Mouse (Mus musculus): ENCODE data around the gene Slmap. TPM values are rescaled to one million over a fixed set of nuclear protein-coding genes. Genes with fewer than 3 reads are reported as not detected.
"Not testable (repeated sequence)": the region's sequence is repeated elsewhere in the genome, so short reads cannot be mapped to it uniquely, and the experiment has no call there.

The Slmap gene
- total RNA-seq, 2 experiments from 2014 or later = 94.8 to 116 TPM

- DNase-seq (ENCODE audit: low spot score in 2 of 2) = peak; percentile 21 to 40
Measured at GRCm38 (mm10) chr14:26533821-26534756, 642 bp downstream of the Slmap start.

- peak in 1 of 2 experiments; percentile 18 for DNase-seq (ENCODE audit: low spot score in 2 of 2)
Measured at GRCm38 (mm10) chr14:26533267-26533666, 1.5 kb downstream of the Slmap start.

GRCm38 (mm10) chr14:26532752-26533151, 2.0 kb downstream of the Slmap start:
- no peak for DNase-seq (ENCODE audit: low spot score in 2 of 2)

DNA sequence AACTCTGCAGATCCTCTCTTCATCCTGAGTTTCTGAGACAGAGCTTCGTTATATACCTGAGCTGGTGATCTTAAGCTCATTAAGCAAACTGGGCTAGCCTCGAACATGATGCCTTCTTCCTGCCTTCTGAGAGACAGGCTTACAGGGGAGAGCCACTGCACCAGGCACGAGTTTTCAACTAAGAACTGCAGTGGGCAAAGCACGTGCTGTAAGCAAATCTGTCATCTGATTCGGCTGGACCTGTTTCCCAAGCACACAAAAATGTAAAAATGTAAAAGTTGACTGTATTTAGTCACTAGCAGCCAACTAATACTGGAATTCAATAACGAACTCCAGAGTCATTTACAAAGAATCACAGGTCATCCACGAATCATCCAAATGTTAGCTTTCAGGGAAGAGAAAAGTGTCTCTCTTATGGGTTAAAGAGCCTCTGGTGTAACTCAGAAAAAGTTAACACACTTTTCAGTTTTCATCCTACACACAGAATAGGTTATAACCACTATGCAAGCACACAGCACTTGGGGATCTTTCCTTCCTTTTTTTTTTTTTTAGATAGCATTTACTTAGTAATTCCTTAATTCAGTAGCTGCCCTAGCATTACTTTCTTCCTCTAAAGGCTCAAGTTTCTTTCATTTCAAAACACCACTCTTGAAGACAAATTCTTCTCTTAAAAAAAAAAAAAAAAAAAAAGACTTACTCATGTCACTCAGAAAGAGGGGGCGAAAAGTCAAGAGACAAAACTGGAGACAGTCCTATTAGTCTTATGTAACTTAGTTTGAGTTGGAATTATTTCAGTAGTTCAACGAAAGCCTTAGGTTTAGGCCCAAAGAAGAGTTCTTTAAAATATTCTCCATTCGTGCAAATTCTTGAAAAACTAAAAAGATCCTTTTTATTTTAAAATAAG, 3.1 kb downstream of the Slmap start:
- DNase-seq (ENCODE audit: low spot score in 2 of 2) = no peak

GRCm38 (mm10) chr14:26530350-26530749, 4.4 kb downstream of the Slmap start:
- no peak for DNase-seq (ENCODE audit: low spot score in 2 of 2)

GRCm38 (mm10) chr14:26528296-26528695, 6.4 kb downstream of the Slmap start:
- no peak for DNase-seq (ENCODE audit: low spot score in 2 of 2)

DNA sequence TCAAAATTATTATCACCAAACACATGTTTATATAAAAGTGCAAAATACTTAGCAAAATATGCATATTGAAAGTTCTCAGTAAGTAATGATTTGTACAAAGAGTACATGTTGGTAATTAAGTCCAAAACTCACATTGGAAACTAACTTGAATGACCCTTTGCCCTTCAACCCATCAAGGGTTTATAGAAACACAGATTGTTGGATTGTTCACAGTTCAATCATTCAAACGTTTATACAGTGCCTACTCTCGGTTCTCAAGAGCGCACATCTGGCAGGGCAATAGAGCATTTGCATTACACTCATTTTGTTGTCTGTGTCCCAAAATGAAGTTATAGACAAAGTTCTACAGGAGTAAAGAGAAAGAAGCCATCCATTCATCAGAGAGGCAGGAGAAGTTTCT, 8.8 kb downstream of the Slmap start:
- no peak for DNase-seq (ENCODE audit: low spot score in 2 of 2)

DNA sequence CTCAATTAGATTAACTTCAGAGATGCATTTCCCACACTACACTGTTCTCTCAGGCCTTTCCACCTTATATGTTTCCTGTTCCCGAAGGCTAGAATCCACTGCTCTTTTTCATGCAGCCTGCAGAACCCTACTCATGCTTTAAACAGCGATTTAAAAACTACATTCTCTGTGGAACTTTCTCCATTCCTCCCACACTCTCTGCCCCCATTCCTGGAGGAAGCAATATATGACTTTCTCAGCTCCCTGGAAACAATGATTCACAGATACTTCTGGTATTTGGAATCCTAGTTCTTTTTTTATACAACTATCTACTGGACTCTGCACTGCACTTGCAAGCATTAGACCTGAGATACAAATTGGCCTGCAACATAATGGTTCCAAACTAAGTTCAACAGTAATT, 11.6 kb downstream of the Slmap start:
- DNase-seq (ENCODE audit: low spot score in 2 of 2) = no peak

DNA sequence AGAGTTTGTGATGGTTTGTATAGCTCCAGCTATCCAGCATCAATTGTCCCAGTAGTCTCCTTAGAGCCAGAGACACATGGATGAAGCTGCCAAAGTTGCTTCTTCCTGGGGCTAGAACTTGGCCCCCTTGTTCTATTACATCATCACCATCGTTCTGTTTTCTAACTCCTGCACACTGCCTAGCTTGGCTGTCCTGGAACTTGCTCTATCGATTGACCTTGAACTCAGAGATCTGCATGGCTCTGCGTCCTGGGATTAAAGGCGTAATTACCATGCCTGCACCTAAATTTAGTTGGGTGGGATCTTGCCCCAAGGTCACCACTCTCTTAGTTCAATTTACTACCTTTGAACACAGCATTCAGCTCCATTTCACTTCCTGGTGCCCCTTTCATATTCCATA, 14.9 kb downstream of the Slmap start:
- no peak for DNase-seq (ENCODE audit: low spot score in 2 of 2)

- DNase-seq (ENCODE audit: low spot score in 2 of 2) = no peak
Measured at GRCm38 (mm10) chr14:26517843-26518242, 16.9 kb downstream of the Slmap start.

DNA sequence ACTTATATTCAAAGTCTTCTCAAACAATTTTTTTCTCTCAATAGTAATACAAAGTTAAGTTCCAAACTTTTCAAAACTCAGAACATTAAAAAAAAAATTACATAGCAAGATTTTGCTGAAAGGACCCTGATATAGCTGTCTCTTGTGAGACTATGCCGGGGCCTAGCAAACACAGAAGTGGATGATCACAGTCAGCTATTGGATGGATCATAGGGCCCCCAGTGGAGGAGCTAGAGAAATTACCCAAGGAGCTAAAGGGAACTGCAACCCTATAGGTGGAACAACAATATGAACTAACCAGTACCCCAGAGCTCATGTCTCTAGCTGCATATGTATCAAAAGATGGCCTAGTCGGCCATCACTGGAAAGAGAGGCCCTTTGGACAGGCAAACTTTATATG, 18.5 kb downstream of the Slmap start:
- not testable (repeated sequence) for DNase-seq (ENCODE audit: low spot score in 2 of 2)

DNA sequence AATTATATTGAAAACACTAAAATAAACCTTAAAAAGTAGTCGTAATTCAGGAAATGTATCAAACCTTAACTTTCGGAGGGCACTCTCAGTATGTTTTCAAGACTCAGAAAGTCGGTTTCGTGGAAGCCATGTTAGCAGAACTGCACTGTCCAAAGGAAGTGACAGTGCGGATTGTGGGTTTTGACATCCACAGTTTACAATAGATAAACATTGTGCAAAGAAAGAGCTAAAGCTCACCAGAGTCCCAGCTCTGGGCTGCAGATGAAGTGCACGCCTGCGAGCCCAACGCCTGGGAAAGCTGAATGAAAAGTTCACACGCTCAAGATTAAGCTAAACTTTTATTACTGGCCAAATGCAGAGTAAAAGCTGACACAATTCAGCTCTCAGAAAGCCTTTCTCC, 18.9 kb downstream of the Slmap start:
- DNase-seq (ENCODE audit: low spot score in 2 of 2) = no peak

- no peak for DNase-seq (ENCODE audit: low spot score in 2 of 2)
Measured at GRCm38 (mm10) chr14:26510545-26510944, 24.2 kb downstream of the Slmap start.

DNA sequence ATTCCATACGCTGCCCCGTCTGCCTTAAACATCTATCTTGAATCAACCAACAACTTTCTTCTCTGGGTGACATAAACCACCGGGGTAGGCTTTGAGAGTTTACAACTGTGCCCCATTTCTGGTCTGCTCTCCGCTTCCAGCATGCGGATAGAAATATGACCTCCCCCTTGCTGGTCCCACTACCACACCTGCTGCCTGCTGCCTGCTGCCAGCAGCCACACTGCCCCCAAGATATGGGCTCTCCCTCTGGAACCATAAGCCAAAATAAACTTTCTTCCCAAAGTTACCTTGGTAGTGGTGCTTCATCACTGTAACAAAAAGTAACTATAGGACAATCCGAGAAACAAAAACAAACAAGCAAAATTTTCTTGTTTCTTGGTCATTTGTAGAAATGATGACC, 26.6 kb downstream of the Slmap start:
- no peak for DNase-seq (ENCODE audit: low spot score in 2 of 2)

DNA sequence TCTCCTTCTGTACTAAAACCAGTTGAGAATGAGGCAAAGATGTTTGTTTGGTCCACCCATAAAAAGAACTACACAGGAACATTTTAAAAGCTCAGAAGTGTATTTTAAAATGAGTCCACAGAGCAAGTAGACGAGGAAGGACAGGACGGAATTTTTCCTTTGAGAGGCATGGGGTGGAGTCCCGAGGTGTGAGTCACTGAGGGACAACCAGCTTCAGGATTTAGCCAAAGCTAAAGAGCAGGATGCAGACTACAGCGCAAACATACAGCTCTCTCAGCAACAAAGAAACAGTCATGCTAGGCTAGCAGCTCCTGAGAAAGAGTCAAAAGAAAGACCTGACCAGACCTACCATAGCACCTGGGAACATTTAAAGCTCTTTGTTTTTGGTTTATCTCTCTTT, 27.4 kb downstream of the Slmap start:
- DNase-seq (ENCODE audit: low spot score in 2 of 2) = no peak

- DNase-seq (ENCODE audit: low spot score in 2 of 2) = no peak
Measured at GRCm38 (mm10) chr14:26504541-26504940, 30.2 kb downstream of the Slmap start.

- DNase-seq (ENCODE audit: low spot score in 2 of 2) = no peak
Measured at GRCm38 (mm10) chr14:26500136-26500933, 34.4 kb downstream of the Slmap start.

- no peak for DNase-seq (ENCODE audit: low spot score in 2 of 2)
Measured at GRCm38 (mm10) chr14:26495021-26495420, 39.7 kb downstream of the Slmap start.

DNA sequence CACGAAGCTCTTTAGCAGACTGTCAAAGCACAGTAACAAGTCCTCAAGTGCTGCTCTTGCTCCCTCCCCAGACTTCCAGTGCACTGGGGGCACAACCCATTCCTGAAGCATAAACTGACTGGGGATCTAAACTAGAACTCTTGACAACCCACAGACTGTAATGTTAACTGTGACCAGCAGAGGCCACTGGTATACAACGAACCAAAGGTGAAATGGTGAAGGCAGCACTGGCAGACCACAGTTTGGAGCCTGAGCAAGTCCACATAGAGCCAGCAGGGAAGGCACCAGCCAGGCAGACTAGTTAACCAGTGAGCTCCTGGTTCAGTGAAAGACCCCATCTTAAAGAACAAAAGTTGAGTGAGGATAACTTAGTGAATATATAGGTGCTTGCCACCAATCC, 43.6 kb downstream of the Slmap start:
- DNase-seq (ENCODE audit: low spot score in 2 of 2) = peak in 1 of 2 experiments; percentile 69

- no peak for DNase-seq (ENCODE audit: low spot score in 2 of 2)
Measured at GRCm38 (mm10) chr14:26488329-26489020, 46.3 kb downstream of the Slmap start.
